Comparison of ENCODE assay signal across 15 mouse cellular contexts in genomic region chr13:63102848-63103585, GRCm38 (mm10).
DNase-seq lines count a peak whose midpoint lies in the region; ATAC-seq and TF ChIP-seq lines count a peak whose summit lies in the region.
"Had no signal": no experiment of that assay in that cellular context is flagged by ENCODE, and none has a peak within 500 bp of the region (broad histone marks: within the 10 kb centered on the region; RNA-seq: fewer than 3 reads in every experiment).

No protein-coding gene starts in this region.

- no peak overlapping the region for H3K9ac ChIP-seq in midbrain, embryonic 12.5 days (replicated peaks)
- H3K9ac ChIP-seq in midbrain, postnatal 0 days (replicated peaks; ENCODE audit: low read length, poor library complexity, severe bottlenecking), result no peak overlapping the region
- H3K9ac ChIP-seq in hindbrain, embryonic 12.5 days, result no peak overlapping the region
- no peak overlapping the region for H3K9ac ChIP-seq in midbrain, embryonic 15.5 days
- H3K9ac ChIP-seq: limb, embryonic 13.5 days had no signal

- DNase-seq in kidney, adult 2 months, result peak; percentile 39
- DNase-seq in kidney, adult 11 months, result no peak
- no peak for DNase-seq in midbrain, postnatal 0 days (ENCODE audit: low spot score)
- no peak for DNase-seq in layer of hippocampus, postnatal 36 days
- no peak for DNase-seq in cerebellum, adult 8-10 months
- DNase-seq: adrenal gland, postnatal 36 days; cerebellum, postnatal 25 days; heart, adult 2 months; heart, postnatal 10 days; kidney, adult 8-10 months; thymus, postnatal 14 days had no signal

- peak; percentile 27; the same call in 1 of the 2 replicates for ATAC-seq in midbrain, embryonic 12.5 days (ENCODE audit: low FRiP score, low read depth)
- ATAC-seq in midbrain, postnatal 0 days (ENCODE audit: low FRiP score), result no peak
- peak; percentile 56; the same call in 1 of the 2 replicates for ATAC-seq in hindbrain, embryonic 12.5 days (ENCODE audit: low FRiP score)
- peak; percentile 64 for ATAC-seq in midbrain, embryonic 15.5 days (replicated peaks)

- no peak overlapping the region for H3K4me3 ChIP-seq in kidney, adult 2 months (ENCODE audit: insufficient read depth, low read depth, low read length)
- H3K4me3 ChIP-seq in midbrain, embryonic 12.5 days, result no peak overlapping the region
- H3K4me3 ChIP-seq in midbrain, postnatal 0 days (ENCODE audit: low read depth, low read length), result no peak overlapping the region
- no peak overlapping the region for H3K4me3 ChIP-seq in hindbrain, embryonic 12.5 days
- H3K4me3 ChIP-seq in midbrain, embryonic 15.5 days, result no peak overlapping the region
- H3K4me3 ChIP-seq: heart, adult 2 months; limb, embryonic 13.5 days had no signal

- no peak overlapping the region for H3K4me2 ChIP-seq in midbrain, embryonic 12.5 days (replicated peaks)
- no peak overlapping the region for H3K4me2 ChIP-seq in midbrain, postnatal 0 days (ENCODE audit: low read depth, low read length, poor library complexity, severe bottlenecking)
- H3K4me2 ChIP-seq in hindbrain, embryonic 12.5 days (replicated peaks), result no peak overlapping the region
- no peak overlapping the region for H3K4me2 ChIP-seq in midbrain, embryonic 15.5 days
- H3K4me2 ChIP-seq: limb, embryonic 13.5 days had no signal

- H3K27me3 ChIP-seq in kidney, adult 2 months (replicated peaks; ENCODE audit: control insufficient read depth, insufficient read depth, low read length), result no peaks in the 10 kb centered on the region
- H3K27me3 ChIP-seq in midbrain, embryonic 12.5 days, result no peaks in the 10 kb centered on the region
- no peaks in the 10 kb centered on the region for H3K27me3 ChIP-seq in midbrain, postnatal 0 days (ENCODE audit: insufficient read depth, low read length)
- H3K27me3 ChIP-seq in hindbrain, embryonic 12.5 days, result no peaks in the 10 kb centered on the region
- no peaks in the 10 kb centered on the region for H3K27me3 ChIP-seq in midbrain, embryonic 15.5 days (replicated peaks)
- H3K27me3 ChIP-seq: limb, embryonic 13.5 days had no signal

- no peak overlapping the region for H3K27ac ChIP-seq in kidney, adult 2 months (ENCODE audit: insufficient read depth, low read depth, low read length)
- H3K27ac ChIP-seq in midbrain, embryonic 12.5 days (replicated peaks), result no peak overlapping the region
- H3K27ac ChIP-seq in midbrain, postnatal 0 days (ENCODE audit: low read depth, low read length), result no peak overlapping the region
- no peak overlapping the region for H3K27ac ChIP-seq in hindbrain, embryonic 12.5 days
- no peak overlapping the region for H3K27ac ChIP-seq in midbrain, embryonic 15.5 days
- H3K27ac ChIP-seq: heart, adult 2 months; limb, embryonic 13.5 days had no signal

- H3K9me3 ChIP-seq in midbrain, embryonic 12.5 days, result no peaks in the 10 kb centered on the region
- no peaks in the 10 kb centered on the region for H3K9me3 ChIP-seq in midbrain, postnatal 0 days (ENCODE audit: low read length)
- no peaks in the 10 kb centered on the region for H3K9me3 ChIP-seq in hindbrain, embryonic 12.5 days (replicated peaks)
- no peaks in the 10 kb centered on the region for H3K9me3 ChIP-seq in midbrain, embryonic 15.5 days
- H3K9me3 ChIP-seq: limb, embryonic 13.5 days had no signal

- H3K36me3 ChIP-seq in kidney, adult 2 months (ENCODE audit: control insufficient read depth, insufficient read depth, low read length), result no peaks in the 10 kb centered on the region
- H3K36me3 ChIP-seq in midbrain, embryonic 12.5 days, result no peaks in the 10 kb centered on the region
- no peaks in the 10 kb centered on the region for H3K36me3 ChIP-seq in midbrain, postnatal 0 days (ENCODE audit: insufficient read depth, low read length)
- no peaks in the 10 kb centered on the region for H3K36me3 ChIP-seq in hindbrain, embryonic 12.5 days
- H3K36me3 ChIP-seq in midbrain, embryonic 15.5 days (replicated peaks), result no peaks in the 10 kb centered on the region
- H3K36me3 ChIP-seq: limb, embryonic 13.5 days had no signal

- TF ChIP-seq CTCF in kidney, adult 2 months (conservative IDR thresholded peaks at IDR 0.05; ENCODE audit: insufficient read depth, insufficient read length, low read depth, low read length), result no peak
- TF ChIP-seq CTCF in midbrain, postnatal 0 days (IDR thresholded peaks at IDR 0.05), result no peak

- no peak for TF ChIP-seq POLR2A in kidney, adult 2 months (IDR thresholded peaks at IDR 0.05; ENCODE audit: low read depth, low read length)

- WGBS in kidney, adult 2 months, result 68% methylated on average over 8 of the region's 8 CpGs
- 52% methylated on average over 8 of the region's 8 CpGs for WGBS in midbrain, embryonic 12.5 days
- WGBS in midbrain, postnatal 0 days, result 47% methylated on average over 8 of the region's 8 CpGs
- 35% methylated on average over 8 of the region's 8 CpGs for WGBS in hindbrain, embryonic 12.5 days
- WGBS in midbrain, embryonic 15.5 days, result 50% methylated on average over 8 of the region's 8 CpGs

- H3K4me1 ChIP-seq in kidney, adult 2 months (ENCODE audit: control insufficient read depth, insufficient read depth, low read length), result peaks cover 4% of the 10 kb centered on the region; the same call in 1 of the 2 replicates
- H3K4me1 ChIP-seq in midbrain, embryonic 12.5 days, result no peaks in the 10 kb centered on the region
- no peaks in the 10 kb centered on the region for H3K4me1 ChIP-seq in midbrain, postnatal 0 days (ENCODE audit: insufficient read depth, low read length)
- peaks cover 8% of the 10 kb centered on the region; the same call in 1 of the 2 replicates for H3K4me1 ChIP-seq in hindbrain, embryonic 12.5 days
- no peaks in the 10 kb centered on the region for H3K4me1 ChIP-seq in midbrain, embryonic 15.5 days
